Mouse (Mus musculus): ENCODE measurements around the gene Afap1.

Afap1 gene

DNA sequence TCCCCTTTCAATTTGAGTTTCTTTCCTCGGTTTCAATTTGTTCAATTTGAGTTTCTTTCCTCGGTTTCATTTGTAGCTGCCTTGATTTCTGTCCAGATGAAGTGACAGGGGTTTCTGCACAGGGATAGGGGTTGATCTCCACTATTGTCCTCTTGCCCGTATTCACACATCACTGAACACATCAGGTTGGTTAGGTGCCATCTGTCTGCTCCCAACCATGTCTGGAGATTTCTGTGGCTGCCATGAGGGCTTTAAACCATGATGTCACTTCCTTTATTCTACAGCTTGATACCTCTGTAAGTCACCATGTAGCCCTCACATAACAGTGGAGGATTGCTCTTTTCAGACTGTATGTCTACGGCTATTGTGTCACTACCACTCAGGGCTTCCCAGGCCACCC, 4.0 kb downstream of the Afap1 start:
- DNase-seq (ENCODE audit: low spot score in 2 of 2), result no peak

DNA sequence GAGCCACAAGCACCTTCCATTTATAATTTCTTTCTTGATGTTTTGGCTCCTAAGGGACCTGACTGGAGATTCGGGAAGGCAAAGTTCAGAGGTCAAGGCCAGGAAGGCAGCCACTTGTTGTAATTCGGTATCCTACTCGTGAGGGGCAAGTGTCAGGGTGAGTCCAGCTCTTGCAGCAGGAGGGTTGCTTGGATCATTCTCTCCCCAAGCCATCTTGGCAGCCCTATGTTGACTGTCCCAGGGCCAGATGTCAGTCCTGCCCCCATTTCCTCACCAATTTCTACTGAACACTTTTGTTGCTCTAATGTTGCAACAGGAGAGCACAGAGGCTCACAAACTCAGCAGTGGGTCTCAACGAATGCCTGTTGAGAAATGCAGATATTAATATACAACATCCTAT, 5.0 kb downstream of the Afap1 start:
- no peak for DNase-seq (ENCODE audit: low spot score in 2 of 2)

DNA sequence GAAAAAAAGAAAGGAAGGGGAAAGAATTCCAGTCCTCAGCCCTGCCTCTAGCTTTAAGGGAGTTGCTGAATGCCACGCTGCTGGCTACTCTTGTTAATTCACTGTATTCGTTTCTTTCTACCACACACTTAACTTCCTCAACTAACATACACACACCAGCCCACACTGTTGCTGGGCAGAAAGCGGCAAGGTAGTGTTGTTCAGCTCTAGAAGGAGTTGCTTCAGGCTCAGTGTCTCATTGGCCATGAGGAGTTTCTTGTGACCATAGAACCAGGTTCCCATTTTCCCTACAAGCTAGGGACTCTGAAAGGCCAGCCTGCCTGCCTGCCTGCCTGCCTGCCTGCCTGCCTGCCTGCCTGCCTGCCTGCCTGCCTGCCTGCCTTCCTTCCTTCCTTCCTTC, 5.9 kb downstream of the Afap1 start:
- DNase-seq (ENCODE audit: low spot score in 2 of 2), result no peak

DNA sequence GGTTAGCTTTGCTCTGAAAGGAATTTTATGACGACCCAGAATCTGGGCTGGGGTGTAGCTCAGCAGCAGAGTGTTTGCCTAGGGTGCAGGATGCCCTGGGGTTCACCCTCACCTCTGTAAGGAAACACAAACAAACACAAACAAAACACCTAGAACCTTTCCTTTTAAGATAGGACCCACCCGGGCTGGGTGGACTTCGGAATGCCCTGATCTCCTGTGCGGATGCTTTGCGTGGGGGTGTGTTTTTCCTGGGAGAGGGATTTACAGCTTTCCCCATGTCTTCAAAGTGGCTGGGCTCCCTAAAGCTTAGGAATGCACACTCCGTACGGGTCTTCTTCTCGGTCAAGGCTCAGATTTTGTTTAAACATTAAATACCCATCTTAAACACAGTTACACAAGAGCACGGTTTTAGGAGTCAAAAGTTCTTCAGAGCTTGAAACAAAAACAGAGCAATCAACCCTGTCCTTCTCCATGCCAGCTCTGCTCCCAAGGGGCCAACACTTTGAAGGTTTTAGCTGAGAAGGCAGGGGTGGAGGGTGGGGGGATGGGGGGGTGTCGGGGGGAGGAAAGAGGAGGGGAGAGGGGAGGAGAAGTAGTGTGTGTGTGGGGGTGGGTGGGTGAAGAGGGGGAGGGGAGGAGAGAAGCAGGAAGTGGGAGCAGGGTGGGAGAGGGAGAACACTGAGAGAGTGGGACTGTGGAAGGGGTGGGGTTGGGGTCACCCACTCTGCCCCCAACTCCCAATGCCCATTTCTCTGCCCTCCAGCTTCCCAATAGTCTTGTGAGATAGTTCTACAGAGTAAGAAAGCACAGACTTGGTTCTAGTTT, 7.5 kb downstream of the Afap1 start:
- DNase-seq (ENCODE audit: low spot score in 2 of 2), result no peak

DNA sequence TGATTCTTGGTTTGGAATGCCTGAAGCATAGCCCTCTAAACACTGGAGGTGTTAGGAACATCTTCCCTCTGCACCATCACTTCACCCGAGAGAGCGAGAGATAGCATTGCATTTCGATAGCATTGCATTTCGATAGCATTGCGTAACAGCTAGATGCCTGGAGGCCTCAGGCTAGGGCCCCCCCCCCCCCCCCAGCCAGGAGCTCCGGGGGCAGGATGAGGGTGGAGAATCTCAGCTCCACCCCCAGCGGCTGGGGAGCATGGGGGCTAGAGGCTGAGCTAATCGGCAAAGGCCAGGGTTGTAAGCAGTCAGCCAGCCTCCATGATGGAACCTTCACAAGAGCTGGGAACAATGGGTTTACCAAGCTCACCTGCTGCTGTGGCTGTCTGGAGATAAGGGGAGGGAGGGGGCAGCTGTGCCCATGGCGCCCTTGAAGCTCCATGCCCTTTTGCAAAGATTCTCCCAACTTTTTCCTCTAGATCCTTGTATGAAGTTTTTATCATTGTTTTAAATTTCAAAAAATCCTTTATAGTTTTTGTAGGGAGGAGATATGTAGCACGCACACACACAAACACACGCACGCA, 8.2 kb downstream of the Afap1 start:
- no peak for DNase-seq (ENCODE audit: low spot score in 2 of 2)

DNA sequence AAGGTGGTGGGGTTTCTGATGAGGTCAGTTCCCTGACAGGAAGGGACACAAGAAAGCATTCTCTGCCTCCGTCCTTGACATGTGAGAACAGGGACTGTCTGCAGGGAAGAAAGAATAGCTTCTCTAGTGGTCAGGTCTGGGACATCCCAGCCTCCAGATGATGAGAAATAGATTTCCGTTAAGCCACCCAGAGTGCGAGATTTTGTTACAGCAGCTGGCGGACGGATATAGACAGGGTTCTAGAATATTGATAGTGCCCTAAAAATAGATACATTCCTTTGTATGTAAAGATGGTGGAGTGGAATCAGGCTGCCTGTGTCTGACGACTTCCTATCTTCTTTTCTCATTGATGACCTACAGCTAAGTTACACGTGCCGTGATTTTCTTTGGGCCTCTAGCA, 10.3 kb downstream of the Afap1 start:
- DNase-seq (ENCODE audit: low spot score in 2 of 2), result no peak

DNA sequence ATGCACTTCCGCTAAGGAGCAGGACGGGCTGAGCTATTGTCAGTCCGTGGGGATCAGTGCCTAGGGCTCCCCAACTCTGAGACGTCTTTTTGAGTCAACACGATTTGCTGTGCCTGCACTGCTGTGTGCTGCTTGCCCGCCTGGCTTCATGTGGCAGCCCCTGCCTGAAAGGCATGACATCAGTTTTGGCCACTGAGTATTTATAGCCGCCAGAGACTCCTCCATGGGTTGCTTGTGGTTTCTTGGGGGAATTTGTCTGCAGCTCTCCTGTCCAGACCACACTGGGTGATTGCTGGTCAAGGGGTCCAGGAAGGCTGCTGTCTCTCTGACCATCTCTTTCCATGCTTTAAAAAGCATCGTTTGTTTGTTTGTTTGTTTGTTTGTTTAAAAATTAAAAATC, 12.2 kb downstream of the Afap1 start:
- no peak for DNase-seq (ENCODE audit: low spot score in 2 of 2)

DNA sequence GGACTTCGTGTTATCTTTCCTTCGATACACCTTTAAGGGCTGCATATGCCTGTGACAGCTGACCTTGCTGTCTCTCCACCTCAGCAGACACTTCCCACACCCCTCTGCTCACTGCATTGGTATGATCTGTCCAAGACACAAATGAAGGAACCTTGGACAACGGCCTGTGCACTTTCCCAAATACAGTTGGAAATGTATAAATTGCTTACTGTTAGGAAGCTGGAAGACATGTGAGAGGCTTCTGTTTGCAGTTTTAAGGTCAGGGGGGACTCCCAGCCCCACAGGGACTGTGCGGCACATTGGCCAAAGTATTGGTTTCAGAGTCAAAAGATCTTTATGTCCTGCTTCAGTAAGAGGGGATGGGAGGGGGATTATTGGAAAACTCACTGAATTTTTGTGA, 14.0 kb downstream of the Afap1 start:
- no peak for DNase-seq (ENCODE audit: low spot score in 2 of 2)

DNA sequence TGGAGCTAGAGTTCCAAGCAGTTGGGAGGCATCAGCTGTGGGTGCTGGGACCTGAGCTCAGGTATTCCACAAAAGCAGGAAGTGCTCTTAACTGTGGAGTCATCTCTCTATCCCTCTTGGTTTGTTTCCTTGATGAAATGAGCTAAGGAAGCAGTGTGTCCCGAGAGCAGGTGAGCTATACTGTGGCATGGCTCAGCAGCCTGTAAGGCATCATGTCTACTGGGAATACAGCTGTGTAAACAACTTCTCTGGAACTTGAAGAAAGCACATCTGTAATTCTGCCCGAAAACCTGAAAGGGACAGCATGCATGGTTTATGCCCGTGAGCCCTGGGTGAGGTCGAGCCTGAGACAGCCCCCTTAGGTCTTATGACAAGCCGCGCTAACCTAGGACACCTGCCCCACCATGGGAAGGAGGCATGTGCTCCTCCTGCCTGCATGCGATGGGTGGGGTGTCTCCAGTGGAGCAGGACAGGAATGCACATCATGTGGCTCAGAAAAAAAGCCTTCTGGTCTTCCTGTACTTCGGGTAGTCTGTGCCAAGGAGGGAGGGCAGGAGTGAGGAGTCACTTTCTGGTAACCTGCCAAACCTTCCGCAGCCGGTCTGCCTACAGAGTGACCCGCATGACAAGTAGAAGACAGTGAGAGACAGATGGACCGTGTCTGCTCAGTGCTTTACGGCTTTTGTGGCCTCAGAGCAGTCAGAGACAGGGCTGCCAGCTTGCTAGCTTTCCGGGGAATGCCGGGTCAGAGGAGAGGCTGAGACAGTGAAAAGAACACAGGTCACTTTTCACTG, 14.7 kb downstream of the Afap1 start:
- DNase-seq (ENCODE audit: low spot score in 2 of 2), result peak; percentile 35 to 43

DNA sequence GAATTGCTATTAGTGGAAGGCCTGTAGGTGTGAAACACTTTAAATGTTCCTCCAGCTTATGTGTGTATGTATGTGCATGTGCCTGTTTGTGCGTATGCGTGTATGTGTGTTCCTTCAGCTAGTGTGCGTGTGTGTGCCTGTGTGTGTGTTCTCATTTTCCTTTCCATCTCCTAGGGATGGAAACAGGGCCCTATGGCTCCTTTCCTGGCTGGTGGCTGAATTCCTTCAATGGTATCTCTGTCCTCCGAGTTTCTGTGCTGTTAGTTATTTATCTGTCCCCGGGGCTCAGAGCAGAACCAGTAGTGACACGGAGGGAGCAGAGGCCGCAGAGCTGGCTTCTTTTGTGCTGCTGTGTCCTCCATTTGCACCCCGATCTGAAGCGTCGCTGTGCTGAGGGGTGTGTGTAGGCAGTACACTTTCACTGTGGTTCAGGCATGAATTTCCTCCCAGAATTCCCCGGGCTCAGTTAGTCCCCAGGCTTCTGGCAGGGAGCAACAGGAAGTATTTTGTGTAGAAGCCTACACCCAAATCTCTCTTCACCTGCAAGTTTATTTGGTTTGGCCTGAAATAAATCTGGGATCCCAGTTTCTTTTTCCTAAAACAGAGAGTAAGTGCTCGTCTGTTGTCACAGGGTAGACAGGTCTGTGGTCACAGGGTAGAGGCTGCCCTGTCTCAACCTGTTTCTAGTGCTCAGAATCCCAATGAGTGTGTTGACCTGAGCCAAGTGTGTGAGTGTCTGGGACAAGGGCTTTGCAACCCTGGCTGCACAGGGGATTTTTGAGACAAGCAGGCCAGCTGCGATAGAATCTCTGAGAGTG, 15.7 kb downstream of the Afap1 start:
- DNase-seq (ENCODE audit: low spot score in 2 of 2), result peak in 1 of 2 experiments; percentile 29

DNA sequence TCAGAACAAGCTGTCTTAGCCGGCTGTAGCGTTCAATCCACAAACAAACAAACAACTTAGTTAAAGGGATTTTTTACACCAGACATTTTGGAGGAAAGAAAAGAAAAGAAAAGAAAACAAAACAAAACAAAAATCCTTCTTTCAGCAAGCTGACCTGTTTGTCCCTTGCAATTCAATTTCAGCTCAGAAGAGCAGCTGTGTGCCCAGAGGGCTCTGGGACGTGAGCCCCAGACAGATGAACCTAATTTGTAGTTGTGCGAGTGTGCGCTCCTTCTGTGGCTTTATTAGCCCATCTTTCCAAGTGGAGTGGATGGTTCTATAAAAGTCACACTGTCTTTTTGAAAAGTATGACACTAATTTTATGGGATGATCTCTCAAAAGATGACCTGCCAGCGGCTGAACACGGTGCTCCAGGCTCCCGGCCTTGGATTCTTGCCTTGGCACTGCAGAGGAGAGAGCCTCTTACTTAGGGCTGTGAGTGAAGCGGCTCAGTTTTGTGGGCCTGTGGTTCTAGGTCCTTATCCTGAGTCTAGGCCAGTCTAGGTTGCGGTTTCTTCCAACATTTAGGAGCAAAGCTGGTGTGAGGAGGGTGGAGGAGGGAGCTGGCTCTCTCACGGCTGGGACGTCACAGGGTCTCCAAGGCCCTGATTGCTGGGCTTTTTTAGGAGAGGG, 22.6 kb downstream of the Afap1 start:
- DNase-seq (ENCODE audit: low spot score in 2 of 2), result no peak

DNA sequence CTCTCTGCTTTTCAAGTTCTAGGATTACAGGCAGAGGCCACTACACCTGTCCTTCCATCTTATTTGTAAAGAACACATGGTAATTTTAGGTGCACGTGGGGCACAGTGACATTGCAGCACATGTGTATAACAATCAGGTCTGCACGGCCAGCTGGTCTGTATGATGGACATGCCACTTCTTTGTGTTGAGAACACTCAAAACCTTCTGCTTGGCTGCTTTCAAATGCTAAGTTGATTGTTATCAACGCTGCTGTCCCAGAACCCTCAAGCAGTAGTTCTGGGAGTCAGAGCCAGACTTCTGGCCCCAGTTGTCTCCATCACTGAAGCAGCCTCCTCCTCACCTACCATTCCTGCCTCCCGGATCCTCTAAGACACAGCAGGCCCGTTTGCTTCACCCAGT, 23.5 kb downstream of the Afap1 start:
- DNase-seq (ENCODE audit: low spot score in 2 of 2), result no peak

DNA sequence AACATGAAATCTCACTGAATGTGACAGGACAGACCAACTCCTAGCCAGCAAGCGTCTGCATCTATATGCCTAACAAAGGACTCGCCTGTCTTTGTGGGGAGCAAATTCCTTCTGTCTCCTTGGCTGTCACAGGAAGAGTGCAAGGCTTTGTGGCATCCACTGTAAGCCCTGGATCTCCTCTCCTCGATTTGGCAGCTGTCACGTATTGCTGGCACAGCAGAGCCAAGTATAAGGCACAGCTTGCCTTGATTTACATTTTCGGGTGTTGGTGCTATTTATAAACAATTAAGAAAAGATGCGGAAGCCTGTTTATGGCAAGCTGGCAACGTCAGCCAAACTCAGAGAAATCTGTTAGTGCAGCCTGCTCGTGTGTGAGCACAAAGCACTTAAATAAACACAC, 25.3 kb downstream of the Afap1 start:
- no peak for DNase-seq (ENCODE audit: low spot score in 2 of 2)

DNA sequence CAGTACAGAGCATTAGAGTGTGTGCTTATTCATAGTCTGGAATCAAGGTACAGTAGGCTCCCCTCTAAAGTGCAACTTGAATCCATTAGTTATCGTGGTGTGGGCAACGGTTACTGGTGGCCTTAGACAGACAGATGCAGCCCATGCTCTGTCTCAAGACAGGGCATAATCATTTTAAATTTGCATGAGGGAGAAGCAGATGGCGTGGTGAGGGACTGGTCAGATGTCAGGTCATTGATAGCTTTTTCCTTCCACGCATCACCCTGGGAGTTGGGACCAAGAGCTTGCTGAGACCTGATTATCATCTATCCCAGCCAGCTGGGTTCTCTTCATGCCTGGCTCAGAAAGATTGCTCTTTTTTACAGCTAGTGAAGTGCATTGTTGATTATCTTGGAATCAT, 27.0 kb downstream of the Afap1 start:
- DNase-seq (ENCODE audit: low spot score in 2 of 2), result no peak

DNA sequence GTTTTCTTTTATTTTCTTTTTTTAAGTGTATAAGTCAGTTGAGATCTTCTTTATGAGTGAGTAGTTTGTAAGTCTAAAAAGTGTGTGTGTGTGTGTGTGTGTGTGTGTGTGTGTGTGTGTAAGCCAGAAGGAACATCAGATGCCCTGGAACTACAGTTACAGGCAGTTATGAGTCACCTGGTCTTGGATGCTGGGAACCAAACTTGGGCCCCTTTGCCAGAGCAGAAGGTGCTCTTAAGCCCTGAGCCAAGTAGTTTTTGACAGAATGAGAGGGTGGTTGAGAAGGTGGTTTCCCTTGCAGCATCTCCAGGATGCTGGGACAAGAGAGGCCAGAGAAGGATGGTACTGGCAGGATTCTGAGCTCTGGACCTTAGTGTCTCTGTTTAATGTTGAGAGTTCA, 27.4 kb downstream of the Afap1 start:
- no peak for DNase-seq (ENCODE audit: low spot score in 2 of 2)

DNA sequence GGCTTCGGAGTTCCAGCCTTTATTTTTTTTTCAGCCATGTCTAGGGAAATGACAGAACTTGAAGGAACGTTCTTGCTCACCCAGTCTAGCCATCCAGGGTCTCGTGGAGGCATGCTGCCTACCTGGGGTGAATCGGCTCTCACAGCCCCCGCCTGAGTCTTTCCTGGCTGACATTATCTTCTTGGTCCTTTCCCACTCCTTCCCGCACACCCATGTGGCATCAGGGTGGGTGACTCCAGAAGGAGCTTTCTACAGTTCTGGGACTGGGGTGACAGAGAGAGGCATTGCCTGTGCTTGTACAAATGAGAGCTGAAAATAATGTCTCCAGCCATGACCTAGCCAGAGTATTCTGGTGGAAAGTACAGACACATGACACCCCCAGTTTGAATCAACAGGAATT, 28.0 kb downstream of the Afap1 start:
- no peak for DNase-seq (ENCODE audit: low spot score in 2 of 2)

DNA sequence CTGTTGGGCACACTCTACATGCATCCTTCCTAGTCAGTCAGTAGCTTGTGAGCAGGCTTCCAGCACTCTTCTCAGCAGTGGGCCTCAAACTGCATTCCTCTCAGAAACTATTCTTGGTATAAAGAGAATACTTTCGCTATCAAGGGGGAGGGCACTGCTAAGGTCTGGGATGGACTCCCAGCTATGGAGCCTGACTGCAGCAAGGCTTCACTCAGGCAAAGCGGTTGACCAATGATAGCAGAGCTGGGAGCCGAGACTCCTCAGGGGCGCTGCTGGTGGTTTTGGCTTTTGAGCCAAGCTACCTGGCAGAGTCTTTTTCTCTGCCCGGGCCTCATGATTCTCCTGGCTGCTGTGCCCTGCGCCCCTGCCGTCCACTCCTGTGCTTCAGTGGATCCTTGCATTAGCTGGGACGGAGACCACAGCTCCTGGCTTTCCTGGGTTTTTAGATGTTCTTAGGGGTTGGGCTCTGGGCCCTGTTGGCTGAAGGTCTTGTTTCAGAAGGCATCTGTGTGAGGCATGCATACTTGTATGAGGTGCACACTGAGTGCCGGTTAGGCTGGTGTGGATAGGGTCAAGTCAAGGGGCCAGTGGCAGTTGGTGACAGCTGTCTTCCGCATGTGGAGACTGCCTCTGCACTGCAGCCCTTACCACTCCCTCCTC, 28.6 kb downstream of the Afap1 start:
- no peak for DNase-seq (ENCODE audit: low spot score in 2 of 2)

DNA sequence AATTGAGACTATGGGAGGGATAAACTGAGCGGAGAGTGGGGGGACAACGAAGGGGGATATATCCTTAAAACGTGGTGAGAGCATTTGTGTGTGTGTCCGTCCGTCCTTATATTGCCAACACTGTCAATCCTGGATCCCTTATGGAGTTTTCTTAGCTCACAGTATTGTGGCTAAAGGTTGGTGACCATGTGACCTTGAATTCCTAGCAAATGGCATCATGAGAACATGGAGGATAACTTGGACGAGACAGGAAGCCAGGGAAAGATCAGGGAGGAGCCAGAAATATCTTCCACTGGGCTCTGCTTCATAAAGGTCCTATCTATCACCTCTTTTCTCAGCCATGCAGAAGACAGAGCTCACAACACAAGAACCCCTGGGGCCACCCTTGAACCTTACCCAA, 30.3 kb downstream of the Afap1 start:
- no peak for DNase-seq (ENCODE audit: low spot score in 2 of 2)

DNA sequence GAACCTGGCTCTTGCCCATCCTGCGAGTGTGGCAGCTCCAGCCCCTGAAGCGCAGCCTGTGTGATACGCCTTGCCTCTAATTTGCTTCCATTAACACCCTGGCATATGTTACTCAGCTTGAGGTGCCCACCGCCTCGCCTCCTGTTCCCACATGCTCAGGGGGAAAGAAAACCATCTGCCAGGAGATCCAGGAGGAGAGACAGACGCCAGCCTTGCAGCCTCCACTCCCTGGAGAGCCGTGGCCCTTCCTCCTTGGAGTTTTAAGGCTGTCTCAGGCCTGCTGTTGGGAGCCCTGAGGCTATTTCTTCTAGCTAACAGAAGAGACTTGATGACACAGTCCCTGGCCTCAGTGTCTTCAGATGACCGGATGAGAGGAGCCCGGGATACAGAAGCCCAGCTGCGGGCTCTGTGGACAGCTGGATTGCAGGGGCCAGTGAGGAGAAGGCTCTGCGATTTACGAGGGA, 32.1 kb downstream of the Afap1 start:
- no peak for DNase-seq (ENCODE audit: low spot score in 2 of 2)

DNA sequence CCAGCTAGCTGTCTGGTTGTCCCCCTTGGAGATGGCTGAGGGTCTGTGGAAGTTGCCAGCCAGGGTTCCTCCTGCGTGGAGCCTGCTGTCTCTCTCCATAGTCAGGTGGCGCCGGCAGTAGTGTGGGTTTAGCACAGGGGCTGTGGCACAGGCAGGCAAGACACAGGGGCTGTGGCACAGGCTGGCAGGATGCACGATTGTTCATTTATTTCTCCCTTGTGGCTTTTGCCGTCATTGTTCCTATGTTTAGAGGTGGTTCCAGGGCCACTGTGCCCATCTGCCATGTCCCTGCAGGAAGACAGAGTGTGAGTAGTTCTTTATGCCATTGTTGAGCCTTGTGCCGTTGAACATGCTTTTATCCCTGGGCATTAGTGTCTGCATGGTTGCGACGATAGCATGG, 33.4 kb downstream of the Afap1 start:
- no peak for DNase-seq (ENCODE audit: low spot score in 2 of 2)

DNA sequence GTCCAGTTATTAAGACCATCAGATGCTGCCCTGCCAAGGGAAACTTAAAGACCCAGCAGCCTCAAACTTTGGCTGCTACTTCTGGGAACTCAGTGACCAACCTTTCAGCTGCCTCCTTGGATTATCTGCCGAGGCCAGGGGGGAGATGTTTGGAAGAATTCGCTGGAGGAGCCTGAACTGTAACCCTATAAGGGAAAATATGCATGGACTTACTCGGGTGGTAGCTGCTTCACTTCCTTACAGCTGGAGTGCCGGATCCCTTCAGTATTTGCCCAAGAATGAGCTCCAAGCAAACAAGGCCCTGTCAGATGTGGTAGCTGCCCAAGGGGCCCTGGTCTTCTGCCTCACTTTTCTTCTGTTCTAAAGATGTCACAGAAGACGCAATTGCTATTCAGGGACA, 38.2 kb downstream of the Afap1 start:
- DNase-seq (ENCODE audit: low spot score in 2 of 2), result no peak

Measured in urinary bladder, adult 18-20 months (tissue).